Mouse (Mus musculus): ENCODE measurements at regions not wholly inside any gene's neighbourhood (a gene's known extent, or its start where the extent isn't known, plus 50 kb on each side); places are given as distances from the start of the nearest gene placed in this dataset.

GRCm38 (mm10) chr13:52105989-52106642 is 259.6 kb downstream of the Gadd45g start:
- TF ChIP-seq CTCF (conservative IDR thresholded peaks at IDR 0.05; ENCODE audit: low read length) (no peak), POU5F1 (IDR thresholded peaks at IDR 0.05; ENCODE audit: borderline replicate concordance, low read length) (no peak), NANOG (IDR thresholded peaks at IDR 0.05; ENCODE audit: borderline replicate concordance, low read length) (no peak)

Data from E14TG2a.4 (cell line).